Mouse (Mus musculus) kidney, adult 9 months (tissue): ENCODE data around the gene Rtp3.

Experiments used
- DNase-seq: peaks from one replicate; pipeline ENCODE4 v3.0.0; 2022

The Rtp3 gene

GRCm38 (mm10) chr9:110965910-110966231, 24.5 kb downstream of the Rtp3 start:
- DNase-seq: no peak

GRCm38 (mm10) chr9:110965062-110965909, 25.1 kb downstream of the Rtp3 start:
- DNase-seq: no peak

GRCm38 (mm10) chr9:110963566-110964115, 26.7 kb downstream of the Rtp3 start:
- no peak for DNase-seq

GRCm38 (mm10) chr9:110961386-110961785, 29.0 kb downstream of the Rtp3 start:
- no peak for DNase-seq

- DNase-seq: no peak
Observed at GRCm38 (mm10) chr9:110960230-110961149, 29.9 kb downstream of the Rtp3 start.

- DNase-seq: no peak
Observed at GRCm38 (mm10) chr9:110959669-110960068, 30.7 kb downstream of the Rtp3 start.

- no peak for DNase-seq
Observed at GRCm38 (mm10) chr9:110955962-110956361, 34.4 kb downstream of the Rtp3 start.

- DNase-seq: peak; percentile 60
Observed at GRCm38 (mm10) chr9:110954681-110955445, 35.5 kb downstream of the Rtp3 start.

GRCm38 (mm10) chr9:110953550-110954461, 36.6 kb downstream of the Rtp3 start:
- peak; percentile 60 for DNase-seq

- DNase-seq: no peak
Observed at GRCm38 (mm10) chr9:110952931-110953549, 37.3 kb downstream of the Rtp3 start.

GRCm38 (mm10) chr9:110952398-110952797, 38.0 kb downstream of the Rtp3 start:
- no peak for DNase-seq

- no peak for DNase-seq
Observed at GRCm38 (mm10) chr9:110951866-110952265, 38.5 kb downstream of the Rtp3 start.

GRCm38 (mm10) chr9:110951397-110951796, 39.0 kb downstream of the Rtp3 start, which contains the start of gene Lrrc2:
Gene Lrrc2, plus strand, starts transcription at chr9:110951545.
- DNase-seq: no peak

- DNase-seq: no peak
Observed at GRCm38 (mm10) chr9:110950109-110950508, 40.3 kb downstream of the Rtp3 start.

GRCm38 (mm10) chr9:110948813-110949310, 41.5 kb downstream of the Rtp3 start:
- no peak for DNase-seq

GRCm38 (mm10) chr9:110947900-110948299, 42.5 kb downstream of the Rtp3 start:
- DNase-seq: no peak

- DNase-seq: no peak
Observed at GRCm38 (mm10) chr9:110947261-110947661, 43.1 kb downstream of the Rtp3 start.

- DNase-seq: no peak
Observed at GRCm38 (mm10) chr9:110946548-110947044, 43.8 kb downstream of the Rtp3 start.

GRCm38 (mm10) chr9:110945926-110946325, 44.5 kb downstream of the Rtp3 start, which contains the start of gene Tdgf1:
Gene Tdgf1, minus strand, starts transcription at chr9:110946158.
- no peak for DNase-seq

- no peak for DNase-seq
Observed at GRCm38 (mm10) chr9:110945343-110945742, 45.0 kb downstream of the Rtp3 start.

- peak; percentile 15 for DNase-seq
Observed at GRCm38 (mm10) chr9:110944265-110944664, 46.1 kb downstream of the Rtp3 start.
